Mouse (Mus musculus) liver, embryonic 11.5 days (tissue): ENCODE data around the gene Prss43. TPM values are rescaled to one million over a fixed set of nuclear protein-coding genes. Genes with fewer than 3 reads are reported as not detected.
A peak's percentile ranks its signal among the peaks of the same experiment; 100 is the strongest.

Source experiments
- ATAC-seq: fragments of 200-750 bp; cut with Nextera tagmentation; replicated peaks from 2 replicates; pipeline ENCODE4 v1.8.0; 2017; ENCODE audit warnings: moderate number of reproducible peaks, mild to moderate bottlenecking, moderate TSS enrichment, moderate library complexity; ENCODE audit not compliant: low FRiP score
- DNase-seq: peaks from one replicate; pipeline ENCODE4 v3.0.0-alpha.2; 2017; ENCODE audit warnings: low spot score
- H3K27ac ChIP-seq: fragments of 300-500 bp; sonication (generic); 2 replicates; pipeline ENCODE4 v1.5.1; 2014; ENCODE audit warnings: mild to moderate bottlenecking, low read depth, low read length, control low read depth
- H3K27me3 ChIP-seq: fragments of 300-500 bp; sonication (generic); replicated peaks from 2 replicates; pipeline ENCODE4 v1.6.1; 2014; ENCODE audit warnings: low read length, mixed read lengths; ENCODE audit not compliant: control insufficient read depth, insufficient read depth
- H3K36me3 ChIP-seq: fragments of 300-500 bp; sonication (generic); 2 replicates; pipeline ENCODE4 v1.6.1; 2014; ENCODE audit warnings: mild to moderate bottlenecking, low read length, moderate library complexity, mixed read lengths; ENCODE audit not compliant: control insufficient read depth, insufficient read depth
- H3K4me1 ChIP-seq: fragments of 300-500 bp; sonication (generic); replicated peaks from 2 replicates; pipeline ENCODE4 v1.6.1; 2014; ENCODE audit warnings: low read length, mixed read lengths; ENCODE audit not compliant: control insufficient read depth, insufficient read depth
- H3K4me2 ChIP-seq: fragments of 300-500 bp; sonication (generic); 2 replicates; pipeline ENCODE4 v1.6.1; 2014; ENCODE audit warnings: mild to moderate bottlenecking, control low read depth, moderate library complexity
- H3K4me3 ChIP-seq: fragments of 300-500 bp; sonication (generic); 2 replicates; pipeline ENCODE4 v1.5.1; 2014; ENCODE audit warnings: low read depth, low read length, control low read depth
- H3K9ac ChIP-seq: fragments of 300-500 bp; sonication (generic); 2 replicates; pipeline ENCODE4 v1.6.1; 2014; ENCODE audit warnings: low read depth, low read length, control low read depth
- H3K9me3 ChIP-seq: fragments of 300-500 bp; sonication (generic); 2 replicates; pipeline ENCODE4 v1.6.1; 2016; ENCODE audit warnings: low read length, inconsistent platforms, mixed read lengths; ENCODE audit not compliant: control insufficient read depth
- WGBS: fragments of 180-500 bp; shearing (Covaris S2); extraction: QIAGEN DNeasy Blood & Tissue Kit; methylation state at CpG from one replicate; pipeline ENCODE4 v1.1.7; 2014; 5-methylcytosine and 5-hydroxymethylcytosine counted together
- polyA plus RNA-seq: library from polyadenylated mRNA; unstranded; fragments of >200 nt; fragmentation: Nextera tagmentation; extraction: Ambion mirVana; gene quantifications from 2 replicates; pipeline ENCODE4 v1.2.1, GENCODE M21; 2014

Prss43 gene
- not detected in 2 replicates for polyA plus RNA-seq

- Histone ChIP-seq H3K4me1 (no peaks in the 10 kb centered on the region), H3K4me2 (no peak within 1 kb of the TSS), H3K9ac (no peak within 1 kb of the TSS), H3K27ac (no peak within 1 kb of the TSS), H3K4me3 (no peak within 1 kb of the TSS), H3K36me3 (no peaks in the 10 kb centered on the region), H3K9me3 (no peaks in the 10 kb centered on the region), H3K27me3 (peaks cover 2% of the 10 kb centered on the region; the same call in 1 of the 2 replicates)
- DNase-seq (no peak), ATAC-seq (no peak)
- 75% methylated on average over 3 of the region's 3 CpGs for WGBS
Measured at GRCm38 (mm10) chr9:110826390-110826789, at the start of gene Prss43. Gene Prss43 (plus strand): TSS chr9:110826690.

DNA sequence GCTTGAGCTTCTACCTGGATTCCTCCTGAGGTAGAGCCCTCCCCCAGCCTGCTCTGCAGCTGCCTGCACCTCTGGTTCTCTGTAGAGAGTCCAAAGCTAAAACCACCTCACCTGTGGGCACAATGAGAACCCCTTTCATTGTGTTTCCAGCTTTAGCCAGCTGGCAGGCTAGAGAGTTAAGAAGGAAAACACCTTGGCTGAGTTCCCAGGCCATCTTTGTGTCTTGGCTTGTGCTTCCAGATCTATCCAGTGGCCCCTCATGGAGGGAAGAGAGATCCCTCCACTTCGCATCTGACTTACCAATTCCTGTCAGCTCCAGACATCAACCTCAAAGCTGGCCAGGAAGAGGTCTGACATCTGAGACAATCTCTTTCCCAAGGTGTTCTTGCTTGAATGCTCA lies 48.4 kb upstream of the Prss43 start:
- DNase-seq = no peak

GRCm38 (mm10) chr9:110778559-110778958 lies 47.9 kb upstream of the Prss43 start:
- Histone ChIP-seq H3K27me3 (peaks cover 11% of the 10 kb centered on the region), H3K4me1 (peaks cover 9% of the 10 kb centered on the region)

More for the DNA sequence above, 48.4 kb upstream of the Prss43 start:
- Histone ChIP-seq H3K9me3 (no peaks in the 10 kb centered on the region), H3K27ac (no peak overlapping the region), H3K4me1 (peaks cover 9% of the 10 kb centered on the region), H3K9ac (no peak overlapping the region), H3K36me3 (no peaks in the 10 kb centered on the region), H3K4me3 (no peak overlapping the region), H3K27me3 (peaks cover 11% of the 10 kb centered on the region), H3K4me2 (no peak overlapping the region)
- ATAC-seq = no peak
- WGBS = 86% methylated on average over 1 of the region's 1 CpGs

GRCm38 (mm10) chr9:110779242-110779913 lies 47.1 kb upstream of the Prss43 start:
- Histone ChIP-seq H3K4me2 (no peak overlapping the region), H3K4me3 (no peak overlapping the region), H3K4me1 (peaks cover 9% of the 10 kb centered on the region), H3K9ac (no peak overlapping the region), H3K36me3 (no peaks in the 10 kb centered on the region), H3K27ac (no peak overlapping the region), H3K9me3 (no peaks in the 10 kb centered on the region), H3K27me3 (peaks cover 11% of the 10 kb centered on the region)
- ATAC-seq (no peak), DNase-seq (no peak)
- 37% methylated on average over 5 of the region's 5 CpGs for WGBS

More at GRCm38 (mm10) chr9:110778559-110778958, 47.9 kb upstream of the Prss43 start:
- ATAC-seq (no peak), DNase-seq (no peak)
- H3K9ac ChIP-seq = no peak overlapping the region
- H3K27ac ChIP-seq = no peak overlapping the region
- no peaks in the 10 kb centered on the region for H3K36me3 ChIP-seq
- no peak overlapping the region for H3K4me2 ChIP-seq
- H3K4me3 ChIP-seq = no peak overlapping the region
- 76% methylated on average over 7 of the region's 7 CpGs for WGBS
- H3K9me3 ChIP-seq = no peaks in the 10 kb centered on the region

DNA sequence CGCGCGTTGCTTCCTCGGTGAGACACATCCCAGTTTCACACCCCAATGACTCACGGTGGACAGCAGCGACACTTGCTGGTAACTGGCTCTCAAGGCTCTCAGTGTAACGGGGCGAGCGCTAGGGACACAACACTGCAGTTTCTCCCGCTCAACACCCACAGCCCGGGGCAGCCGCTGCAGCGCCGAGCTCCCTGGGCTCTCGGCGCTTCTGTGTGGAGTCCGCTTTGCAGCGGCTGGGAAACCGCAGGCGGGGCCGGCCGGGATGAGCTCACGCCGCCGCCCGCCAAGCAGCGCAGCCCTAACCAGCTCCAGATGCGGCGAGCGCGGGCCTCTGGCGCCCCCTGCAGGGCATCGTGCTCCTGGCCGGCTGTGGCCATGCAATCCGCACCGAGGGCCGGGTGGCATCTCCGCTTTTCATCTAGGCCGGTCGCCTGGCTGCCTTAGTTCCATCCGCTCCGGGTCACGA lies 45.2 kb upstream of the Prss43 start:
- Histone ChIP-seq H3K4me2 (peak overlapping the region; percentile 91), H3K9ac (peak overlapping the region; percentile 66), H3K27ac (0 out of 2 replicates have a peak overlapping the region, but pooled peaks have one; percentile 5), H3K9me3 (no peaks in the 10 kb centered on the region), H3K27me3 (peaks cover 11% of the 10 kb centered on the region), H3K4me3 (peak overlapping the region; percentile 58), H3K36me3 (no peaks in the 10 kb centered on the region), H3K4me1 (peaks cover 9% of the 10 kb centered on the region)
- ATAC-seq = peak; percentile 91
- WGBS = under 1% methylated on average over 43 of the region's 43 CpGs
- peak; percentile 97 for DNase-seq

DNA sequence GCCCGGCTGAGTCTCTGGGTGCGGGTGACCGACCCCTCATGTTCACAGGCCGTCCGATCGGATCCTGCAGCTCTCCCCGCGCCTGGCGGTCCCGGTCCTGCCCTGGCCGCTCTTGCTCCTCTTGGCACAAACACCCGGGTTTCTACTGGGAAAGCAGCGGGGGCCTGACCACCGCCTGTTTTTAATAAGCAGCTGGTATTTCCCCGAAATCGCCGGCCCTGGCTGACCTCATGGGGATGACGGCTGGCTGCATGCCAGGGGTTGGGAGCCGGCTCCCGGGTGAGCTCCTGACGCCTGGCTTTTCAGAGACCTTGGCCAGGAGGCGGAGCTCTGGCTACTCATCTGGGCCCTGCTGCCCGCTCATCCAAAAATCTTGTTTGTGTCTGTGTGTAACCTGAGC lies 44.8 kb upstream of the Prss43 start:
- DNase-seq = no peak
- 0 out of 2 replicates have a peak overlapping the region, but pooled peaks have one; percentile 5 for H3K27ac ChIP-seq
- H3K4me1 ChIP-seq = peaks cover 9% of the 10 kb centered on the region
- peaks cover 11% of the 10 kb centered on the region for H3K27me3 ChIP-seq
- H3K4me2 ChIP-seq = peak overlapping the region; percentile 91
- ATAC-seq = peak; percentile 26
- H3K9me3 ChIP-seq = no peaks in the 10 kb centered on the region
- H3K36me3 ChIP-seq = no peaks in the 10 kb centered on the region
- 1% methylated on average over 23 of the region's 23 CpGs for WGBS
- peak overlapping the region; percentile 58 for H3K4me3 ChIP-seq
- H3K9ac ChIP-seq = peak overlapping the region; percentile 66

DNA sequence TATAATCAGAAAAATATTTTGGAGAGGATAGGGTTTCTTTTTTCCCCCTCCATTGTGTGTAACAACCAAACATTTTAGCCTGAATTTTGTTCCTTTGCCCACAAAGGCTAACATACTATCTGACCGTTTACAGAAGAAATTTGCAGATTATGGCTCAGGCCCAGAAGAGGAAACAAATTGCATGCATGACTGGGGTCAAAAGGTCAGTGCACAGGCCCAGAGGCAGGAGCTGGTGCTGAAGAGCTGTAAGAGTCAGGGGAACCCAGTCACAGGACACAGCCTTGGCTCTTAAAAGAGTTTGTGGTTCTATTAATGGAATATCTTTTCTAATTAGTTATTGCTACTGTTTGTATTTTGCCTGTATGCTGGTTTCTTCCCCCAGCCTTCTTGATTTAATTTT lies 42.9 kb upstream of the Prss43 start:
- H3K27ac ChIP-seq = no peak overlapping the region
- WGBS = 37% methylated on average over 1 of the region's 1 CpGs
- DNase-seq = no peak
- no peaks in the 10 kb centered on the region for H3K9me3 ChIP-seq
- H3K27me3 ChIP-seq = peaks cover 11% of the 10 kb centered on the region
- H3K4me1 ChIP-seq = peaks cover 9% of the 10 kb centered on the region
- H3K4me2 ChIP-seq = no peak overlapping the region
- no peak for ATAC-seq
- H3K36me3 ChIP-seq = no peaks in the 10 kb centered on the region
- no peak overlapping the region for H3K9ac ChIP-seq
- H3K4me3 ChIP-seq = no peak overlapping the region

GRCm38 (mm10) chr9:110788169-110788568 lies 38.3 kb upstream of the Prss43 start:
- Histone ChIP-seq H3K9ac (no peak overlapping the region), H3K27me3 (no peaks in the 10 kb centered on the region), H3K36me3 (no peaks in the 10 kb centered on the region), H3K4me2 (no peak overlapping the region), H3K4me3 (no peak overlapping the region), H3K9me3 (no peaks in the 10 kb centered on the region), H3K27ac (no peak overlapping the region), H3K4me1 (no peaks in the 10 kb centered on the region)
- WGBS = 83% methylated on average over 3 of the region's 3 CpGs
- DNase-seq (no peak), ATAC-seq (no peak)

GRCm38 (mm10) chr9:110790462-110790861 lies 36.0 kb upstream of the Prss43 start:
- Histone ChIP-seq H3K4me2 (no peak overlapping the region), H3K27ac (no peak overlapping the region), H3K4me1 (no peaks in the 10 kb centered on the region), H3K9ac (no peak overlapping the region), H3K9me3 (no peaks in the 10 kb centered on the region), H3K4me3 (no peak overlapping the region), H3K27me3 (no peaks in the 10 kb centered on the region), H3K36me3 (no peaks in the 10 kb centered on the region)
- 72% methylated on average over 4 of the region's 4 CpGs for WGBS
- no peak for DNase-seq
- no peak for ATAC-seq
